Mouse (Mus musculus): ENCODE results near the gene Synrg.

Gene Synrg

DNA sequence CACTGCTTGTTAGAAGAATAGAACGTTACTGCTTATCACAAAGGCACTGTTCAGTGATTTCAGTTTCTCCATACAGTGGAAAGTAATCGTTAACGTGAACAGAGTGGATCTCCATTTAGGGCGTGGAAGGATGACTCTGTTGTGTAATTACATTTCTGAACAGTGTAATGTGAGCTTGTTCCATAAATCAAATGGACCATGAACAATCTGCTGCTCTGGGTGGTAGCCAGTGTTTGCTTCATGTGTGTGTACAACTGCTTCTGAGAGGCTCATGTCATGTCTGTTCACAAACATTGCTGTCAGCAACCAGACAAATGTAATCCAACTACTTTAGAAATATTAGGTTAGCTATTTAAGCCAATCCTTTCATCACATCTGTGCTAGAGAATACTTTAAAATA is 27.5 kb downstream of the Synrg start:
- no peak for DNase-seq

DNA sequence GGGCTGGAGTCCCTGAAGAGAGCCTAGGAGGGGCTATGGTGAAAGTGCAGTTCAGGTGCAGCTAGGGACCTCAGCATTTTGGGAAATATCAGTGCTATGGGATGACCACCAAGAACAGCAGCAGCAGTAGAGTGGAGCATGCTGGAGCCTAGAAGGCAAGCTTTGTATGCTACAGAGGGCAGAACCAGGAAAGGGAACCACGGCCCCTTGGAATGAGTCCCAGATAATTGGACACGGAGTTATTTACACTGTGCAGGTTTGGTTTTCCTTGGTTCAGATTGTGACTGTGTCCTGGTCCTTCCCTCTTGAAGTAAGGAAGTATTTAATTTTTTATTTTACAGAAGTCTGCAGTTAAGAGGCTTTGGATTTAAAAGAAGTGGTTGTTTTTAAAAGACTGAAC is 29.2 kb downstream of the Synrg start:
- DNase-seq = peak in 1 of 2 experiments; percentile 51

DNA sequence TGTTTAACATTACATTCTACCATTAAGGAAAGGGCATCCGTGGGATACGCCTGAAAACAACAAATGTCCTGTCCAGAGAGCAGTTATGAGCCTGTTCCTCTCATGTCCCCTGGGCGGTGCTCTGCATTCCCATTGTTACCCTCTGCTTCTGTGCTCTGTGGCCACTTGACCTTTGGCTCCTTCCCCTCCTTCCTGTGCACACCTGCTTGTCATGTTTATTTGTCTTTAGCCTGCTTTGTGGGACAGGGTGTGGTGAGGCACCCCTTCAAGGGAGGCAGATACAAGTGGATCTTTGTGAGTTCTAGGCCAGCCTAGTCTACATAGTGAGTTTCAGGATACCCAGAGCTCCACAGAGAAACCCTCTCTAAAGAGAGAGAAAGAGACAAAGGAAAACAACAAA is 30.3 kb downstream of the Synrg start:
- no peak for DNase-seq

DNA sequence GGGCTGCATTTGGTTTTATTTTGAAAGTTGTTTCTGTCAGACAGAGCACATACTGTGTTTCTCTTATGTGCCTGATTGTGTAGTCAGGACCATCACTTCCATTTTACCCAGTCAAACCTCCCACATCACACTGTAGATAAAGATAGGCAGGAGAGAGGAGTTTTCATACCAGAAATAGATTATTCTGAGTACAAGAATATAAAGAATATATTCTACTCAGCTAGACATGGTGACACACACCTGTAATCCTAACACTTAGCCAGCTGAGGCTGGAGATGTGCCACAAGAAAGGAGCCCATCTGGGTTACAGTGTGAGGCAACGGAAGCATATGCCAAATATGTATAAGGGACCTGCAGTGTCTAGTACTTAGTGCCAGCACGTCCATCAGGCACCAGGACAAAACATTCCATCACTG is 31.3 kb downstream of the Synrg start:
- DNase-seq = no peak

DNA sequence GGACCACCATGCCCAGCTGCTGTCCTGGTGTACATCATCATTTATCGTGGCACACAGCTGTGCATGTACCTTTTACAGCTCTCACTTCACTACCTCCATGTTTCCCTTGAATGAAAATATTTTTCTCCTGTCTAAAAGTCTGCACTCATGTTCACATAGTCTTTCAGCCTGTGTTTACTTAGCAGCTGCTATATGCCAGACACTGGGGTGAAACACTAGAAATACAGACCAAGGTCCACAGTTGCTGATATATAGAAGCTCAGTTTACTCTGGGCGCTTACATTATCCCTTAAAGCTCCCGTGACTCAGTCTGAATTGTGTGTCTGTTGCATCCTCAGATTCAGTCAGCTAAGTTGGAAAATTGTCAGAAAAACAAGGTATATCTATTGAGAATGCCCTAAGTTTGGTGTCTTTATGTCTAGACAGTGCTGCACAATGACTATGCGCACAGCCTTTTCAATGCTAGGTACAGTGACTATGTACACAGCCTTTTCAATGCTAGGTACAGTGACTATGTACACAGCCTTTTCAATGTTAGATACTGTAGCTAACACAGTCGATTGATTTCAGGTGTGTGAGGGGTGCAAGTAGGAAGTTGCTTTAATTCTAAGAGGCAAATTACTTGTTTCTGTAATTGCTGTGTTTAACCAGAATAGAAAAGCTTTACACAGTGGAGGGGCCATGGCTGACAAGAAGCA is 33.1 kb downstream of the Synrg start:
- no peak for DNase-seq

DNA sequence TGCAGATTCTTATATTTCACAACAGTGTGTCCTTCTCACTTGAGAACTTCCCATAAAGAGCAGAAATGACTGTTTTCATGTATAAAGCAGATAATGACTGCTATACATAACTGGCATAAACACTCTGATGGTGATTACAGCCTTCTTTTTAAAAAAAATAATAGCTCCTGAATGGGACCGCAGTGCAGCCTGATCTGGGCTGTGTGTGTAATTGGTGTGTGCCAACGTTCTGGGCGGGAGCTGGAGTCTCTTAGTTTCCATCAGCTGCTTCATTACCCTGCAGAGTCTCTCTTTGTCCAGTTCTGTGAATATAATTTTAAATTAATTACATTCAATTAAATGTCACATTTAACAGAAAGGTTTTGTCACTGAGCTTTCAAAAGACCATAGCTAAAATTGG is 34.8 kb downstream of the Synrg start:
- DNase-seq = no peak

DNA sequence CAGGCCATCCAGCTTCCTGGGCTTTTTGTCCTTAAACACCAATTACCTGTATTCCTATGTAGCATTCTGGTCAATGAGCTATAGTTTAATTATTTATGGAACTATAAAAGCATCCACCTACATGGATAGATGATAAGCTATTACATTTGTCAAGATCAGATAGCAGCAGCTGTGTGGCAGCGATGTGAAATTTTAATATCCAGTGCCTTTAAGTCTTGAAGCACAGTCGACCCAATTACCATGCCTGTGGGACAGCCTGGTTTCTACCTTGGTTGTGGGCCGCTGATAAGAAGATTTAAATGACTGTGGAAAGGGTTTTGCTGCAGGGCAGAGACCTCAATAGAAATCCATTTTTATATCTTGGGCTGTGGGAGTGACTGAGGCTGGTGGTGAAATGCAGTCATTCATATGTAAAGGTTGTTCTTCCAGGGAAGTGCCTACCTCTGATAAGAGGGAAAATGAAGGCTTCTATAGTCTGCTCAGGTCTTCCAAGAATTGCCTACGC is 35.2 kb downstream of the Synrg start:
- DNase-seq = no peak

DNA sequence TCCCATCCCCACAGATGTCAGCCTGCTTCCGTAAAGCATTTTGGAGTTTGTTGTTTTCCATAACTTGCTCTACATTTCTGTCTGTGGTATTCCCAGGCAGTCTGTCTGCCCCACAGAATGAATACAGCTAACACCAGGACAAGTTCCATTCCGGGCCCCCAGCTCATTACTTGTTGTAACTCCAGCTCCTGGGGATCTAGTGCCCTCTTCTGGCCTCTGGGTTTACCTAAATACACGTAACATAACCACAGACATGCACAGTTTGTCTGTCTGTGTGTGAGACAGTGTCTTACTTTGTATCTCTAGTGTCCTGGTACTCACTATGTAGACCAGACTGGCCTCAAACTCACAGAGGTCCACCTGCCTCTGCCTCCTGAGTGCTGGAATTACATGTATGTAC is 37.0 kb downstream of the Synrg start:
- DNase-seq = no peak

DNA sequence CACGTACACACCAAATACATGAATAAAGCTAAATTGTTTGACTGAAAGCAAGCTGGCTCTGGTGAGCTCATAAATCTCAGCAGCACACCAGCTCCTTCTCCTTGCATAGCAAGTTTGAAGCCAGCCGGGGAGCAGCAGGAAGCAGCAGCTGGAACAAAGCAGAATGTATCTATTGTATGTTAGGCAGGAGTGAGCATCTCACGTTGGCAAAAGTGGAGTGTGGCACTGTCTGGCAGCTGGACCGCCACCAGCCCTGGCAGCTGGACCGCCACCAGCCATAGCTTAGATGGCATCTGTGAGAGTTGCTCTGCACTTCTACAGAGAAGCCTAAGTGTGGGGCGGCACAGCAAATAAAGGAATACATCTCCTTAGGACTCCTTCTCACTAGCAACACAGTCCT is 39.8 kb downstream of the Synrg start:
- DNase-seq = no peak

DNA sequence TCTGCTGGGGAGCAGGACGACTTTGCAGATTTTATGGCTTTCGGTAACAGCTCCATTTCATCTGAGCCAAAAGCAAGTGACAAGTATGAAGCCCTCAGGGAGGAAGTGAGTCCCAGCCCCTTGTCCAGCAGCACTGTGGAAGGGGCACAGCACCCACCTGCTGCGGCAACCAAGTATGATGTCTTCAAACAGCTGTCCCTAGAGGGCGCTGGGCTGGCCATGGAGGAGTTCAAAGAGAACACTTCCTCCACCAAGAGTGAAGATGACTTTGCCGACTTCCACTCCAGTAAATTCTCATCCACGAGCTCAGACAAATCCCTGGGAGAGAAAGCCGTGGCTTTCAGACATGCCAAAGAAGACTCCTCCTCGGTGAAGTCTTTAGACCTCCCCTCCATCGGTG is 44.8 kb downstream of the Synrg start:
- no peak for DNase-seq

DNA sequence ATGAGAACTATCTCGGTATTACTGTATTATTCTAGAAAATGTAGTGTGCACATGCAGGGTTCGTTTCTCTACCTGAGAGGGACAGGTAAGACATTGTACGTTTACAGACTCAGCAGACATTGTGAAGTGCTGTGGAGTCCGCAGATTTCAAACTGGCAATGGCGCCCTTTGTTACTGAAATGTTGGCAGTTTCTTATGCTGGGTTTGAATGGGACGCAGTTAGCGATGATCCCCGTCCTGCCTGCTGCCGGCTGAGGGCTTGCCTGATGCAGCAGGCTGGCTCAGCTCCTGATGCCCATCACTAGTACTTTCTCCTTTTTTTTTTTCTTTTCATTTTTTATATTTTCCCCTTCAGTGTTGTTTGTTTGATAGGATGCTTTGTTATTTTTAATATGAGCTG is 46.2 kb downstream of the Synrg start:
- no peak for DNase-seq

DNA sequence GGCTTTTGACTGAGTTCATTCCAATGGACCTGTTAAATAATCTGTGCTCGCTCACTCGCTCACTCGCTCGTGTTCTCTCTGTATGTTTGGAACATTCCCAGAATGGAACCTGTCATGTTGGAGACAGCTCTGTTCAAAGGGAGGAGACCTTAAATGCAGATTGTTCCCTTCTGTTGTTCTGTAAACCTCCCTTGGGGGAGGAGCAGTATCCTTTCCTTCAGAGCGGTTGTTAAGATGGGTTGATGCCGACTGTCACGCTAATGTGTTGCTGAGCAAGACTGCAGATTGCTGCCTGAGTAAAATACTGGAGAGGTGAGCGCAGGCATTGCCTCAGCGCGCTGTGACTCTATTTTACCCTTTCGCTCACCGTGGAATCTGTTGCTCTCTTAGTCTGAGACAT is 46.8 kb downstream of the Synrg start:
- DNase-seq = no peak

DNA sequence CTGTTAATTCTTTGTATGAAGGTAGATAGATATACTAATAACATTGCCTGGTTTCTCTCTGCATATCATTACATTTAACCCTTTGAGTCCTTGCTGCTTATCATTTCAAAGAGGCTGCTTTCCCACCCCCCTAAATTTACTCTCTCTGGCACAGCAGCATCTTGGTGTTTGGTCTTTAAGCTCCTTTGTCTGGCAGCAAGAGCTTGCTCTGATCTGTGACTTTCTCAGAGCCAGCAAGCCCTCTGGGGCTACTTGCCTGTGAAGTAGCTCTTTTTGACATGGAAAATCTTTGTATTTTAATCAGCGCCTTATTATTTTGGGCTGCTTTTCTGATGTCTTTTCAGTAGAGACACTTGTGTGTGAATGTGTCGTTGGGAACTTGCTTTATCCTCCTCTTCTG is 47.3 kb downstream of the Synrg start:
- DNase-seq = no peak

DNA sequence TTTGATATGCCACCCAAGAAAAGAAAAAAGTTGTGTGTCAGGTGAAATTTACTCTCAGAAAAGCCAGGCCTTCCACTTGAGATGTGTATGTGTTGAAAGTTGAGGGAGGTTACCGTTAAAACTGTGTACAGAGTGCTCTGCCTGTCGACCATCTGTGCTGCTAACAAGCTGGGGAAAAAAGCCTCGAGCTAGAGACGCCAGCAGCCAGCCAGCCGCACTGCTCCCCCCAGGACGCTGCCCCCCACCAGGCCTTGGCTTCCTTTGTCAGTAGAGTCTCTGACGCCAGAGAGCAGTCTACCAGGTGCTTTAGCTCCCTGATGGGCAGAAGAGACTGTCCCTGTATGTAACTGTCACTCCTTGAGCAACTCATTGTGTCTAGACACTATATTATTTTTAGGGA is 48.9 kb downstream of the Synrg start:
- no peak for DNase-seq

DNA sequence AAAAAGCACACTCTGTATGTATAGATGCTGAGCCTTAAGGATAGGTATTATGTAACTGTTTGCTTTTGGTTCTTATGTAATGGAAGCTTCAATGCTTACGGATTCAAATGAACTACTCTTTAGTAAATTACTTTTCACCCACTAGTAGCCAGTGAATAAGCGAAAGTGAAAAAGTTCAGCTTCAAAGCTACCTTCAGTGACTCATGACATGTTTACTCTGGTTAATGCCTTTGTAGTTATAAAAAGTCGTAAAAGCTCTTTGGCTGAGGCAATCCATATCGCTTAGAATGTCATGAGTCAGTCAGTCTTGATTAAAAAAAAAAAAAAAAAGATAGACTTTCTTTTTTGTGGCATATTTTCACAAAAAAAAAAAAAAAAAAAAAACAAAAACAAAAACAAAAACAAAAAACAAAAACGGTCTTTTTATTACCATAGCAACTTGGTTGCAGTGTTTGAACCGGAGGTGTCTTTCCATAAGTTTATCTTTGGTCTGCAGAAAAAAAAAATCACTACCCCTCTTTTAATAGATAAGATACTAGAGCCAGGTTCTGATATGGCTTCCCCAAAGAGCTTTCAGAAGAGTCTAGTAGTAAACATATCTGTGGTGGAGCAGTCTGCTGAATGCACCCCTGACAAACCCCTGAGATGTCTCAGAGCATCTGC is 52.0 kb downstream of the Synrg start:
- DNase-seq = no peak

DNA sequence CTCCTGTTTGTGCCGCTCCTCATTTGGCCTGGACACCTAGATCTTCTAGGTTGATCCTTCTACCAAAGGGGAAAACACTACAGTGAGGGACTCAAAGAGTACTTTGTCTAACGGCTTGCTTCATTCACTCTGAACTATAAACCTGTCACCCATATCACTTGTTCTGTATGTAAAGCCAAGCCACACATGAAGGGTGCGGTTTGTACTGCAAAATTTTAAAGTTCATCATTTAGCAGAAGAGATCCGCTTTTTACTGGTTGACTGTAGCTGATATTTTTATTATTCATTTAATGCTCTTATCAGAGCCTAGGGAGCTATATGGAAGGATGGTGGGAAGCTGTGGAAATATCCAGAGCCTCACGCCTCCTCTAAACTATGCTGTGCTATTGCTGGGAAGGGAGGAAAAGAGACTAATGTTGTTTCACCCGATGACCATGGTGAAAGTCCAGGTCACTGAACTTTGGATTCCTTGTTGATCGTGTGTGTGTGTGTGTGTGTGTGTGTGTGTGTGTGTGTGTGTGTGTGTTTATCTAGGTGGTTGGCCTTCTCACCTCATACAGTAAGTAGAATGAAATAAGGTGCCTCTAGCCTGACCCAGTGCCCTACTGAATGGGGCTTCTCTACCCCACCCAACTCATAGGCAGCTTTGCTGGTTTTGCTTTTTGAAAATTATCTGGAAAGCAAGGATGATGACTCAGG is 52.7 kb downstream of the Synrg start:
- no peak for DNase-seq

DNA sequence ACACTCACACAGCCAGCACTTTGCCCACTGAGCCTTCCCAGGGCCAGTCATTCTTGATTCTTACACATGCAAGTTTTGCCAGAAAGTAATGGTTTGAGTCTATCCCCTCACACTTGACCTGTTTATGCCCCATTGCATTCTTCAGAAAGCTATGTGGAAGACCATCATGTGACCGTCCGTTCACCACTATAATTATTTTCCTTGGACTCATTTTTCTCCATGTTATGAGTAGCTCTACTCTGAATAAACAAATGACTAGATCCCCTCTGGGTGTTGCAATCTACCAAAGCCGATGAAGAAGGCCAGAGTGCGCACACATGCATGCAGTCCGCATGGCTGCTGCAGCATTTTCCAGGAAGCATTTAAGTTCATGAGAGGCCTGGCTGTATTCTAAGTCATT is 63.0 kb downstream of the Synrg start:
- no peak for DNase-seq

DNA sequence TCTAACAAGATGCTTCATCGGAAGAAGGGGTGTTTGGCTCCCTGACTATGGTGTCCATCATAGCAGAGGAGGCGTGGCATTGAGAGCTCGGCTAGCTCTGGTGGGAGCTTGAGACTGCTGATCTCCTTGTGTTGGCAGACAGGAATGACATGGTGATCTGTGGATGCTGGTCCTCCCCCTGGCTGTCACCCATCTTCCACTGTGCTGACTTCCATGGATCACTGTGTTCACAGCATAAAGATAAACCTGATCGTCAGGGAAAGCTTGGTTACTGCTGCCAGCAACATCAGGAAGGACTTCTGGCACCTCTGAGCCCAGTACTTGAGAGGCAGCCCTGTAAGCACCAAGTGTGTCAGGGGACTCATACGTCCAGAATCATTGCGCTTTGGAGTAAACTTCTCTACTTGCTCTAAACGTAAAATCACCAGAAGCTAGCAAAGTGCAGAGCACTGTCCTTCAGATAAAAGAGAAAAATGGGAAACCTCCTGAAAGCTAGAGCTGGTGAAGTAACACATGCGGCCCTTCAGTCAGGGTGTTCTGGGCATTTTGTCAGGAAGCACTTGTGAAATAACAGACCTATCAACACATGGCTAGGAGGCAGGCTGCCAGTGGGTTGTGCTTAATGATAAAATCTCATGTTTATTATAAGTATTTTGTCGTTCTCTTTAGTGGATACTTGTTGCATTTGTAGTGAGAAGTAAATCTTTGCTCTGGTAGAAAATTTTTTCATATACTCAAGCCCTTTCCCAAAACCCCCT is 64.2 kb downstream of the Synrg start:
- DNase-seq = peak; percentile 61 to 69

DNA sequence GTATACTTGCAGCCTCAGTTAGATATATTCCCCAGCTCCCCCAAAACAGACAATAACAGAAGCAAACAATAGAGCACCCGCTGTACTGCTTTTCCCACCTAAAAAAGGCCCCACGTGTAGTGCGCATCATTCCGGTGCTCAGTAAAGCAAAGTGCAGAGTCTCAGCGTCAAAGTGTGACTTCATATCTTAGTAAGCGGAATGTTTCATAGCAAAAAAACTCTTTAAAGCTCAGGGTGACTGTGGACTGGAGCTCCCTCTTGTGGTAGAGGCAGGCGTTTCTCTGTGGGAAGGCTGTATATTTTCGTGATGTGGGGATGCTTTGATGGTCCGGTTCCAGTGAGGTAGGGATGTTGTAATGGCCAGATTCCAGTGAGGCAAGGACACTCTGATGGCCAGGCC is 67.7 kb downstream of the Synrg start:
- peak in 1 of 2 experiments; percentile 60 for DNase-seq

DNA sequence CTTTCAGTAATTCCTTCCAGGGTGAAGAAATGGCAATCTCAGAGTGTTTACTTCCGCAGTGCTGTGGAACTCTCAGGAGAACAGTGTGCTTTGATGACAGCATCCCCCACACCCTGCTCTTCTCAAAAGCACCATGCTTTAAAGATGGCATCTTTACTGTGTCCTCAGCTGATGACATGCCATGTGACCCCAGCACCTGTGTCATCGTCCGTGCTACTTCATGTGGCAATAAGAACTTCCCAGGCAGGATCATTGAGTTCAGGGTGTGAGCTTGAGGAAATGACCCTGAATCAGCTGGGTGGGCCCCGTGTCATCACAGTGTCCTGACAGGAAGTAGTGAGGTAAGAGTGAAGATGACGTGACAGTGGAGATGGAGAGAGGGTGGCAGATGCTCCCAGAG is 68.3 kb downstream of the Synrg start:
- DNase-seq = no peak

DNA sequence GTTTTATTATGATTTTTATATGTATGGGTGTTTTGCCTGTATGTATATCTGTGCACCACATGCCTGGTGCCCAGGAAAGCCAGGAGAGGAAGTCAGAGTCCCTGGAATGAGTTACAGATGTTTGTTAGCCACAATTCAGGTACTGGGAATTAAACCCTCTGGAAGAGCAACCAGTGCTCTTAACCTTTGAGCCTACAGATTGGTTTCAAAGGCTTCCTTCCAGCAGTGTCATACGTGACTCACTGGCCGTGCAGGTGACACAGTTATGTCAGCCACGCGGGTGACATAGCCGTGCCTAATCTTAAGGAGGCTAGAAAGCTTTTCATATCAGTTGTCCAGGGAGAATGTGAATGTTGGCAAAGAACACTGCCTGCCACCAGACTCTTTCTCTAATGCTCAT is 69.4 kb downstream of the Synrg start:
- DNase-seq = no peak

DNA sequence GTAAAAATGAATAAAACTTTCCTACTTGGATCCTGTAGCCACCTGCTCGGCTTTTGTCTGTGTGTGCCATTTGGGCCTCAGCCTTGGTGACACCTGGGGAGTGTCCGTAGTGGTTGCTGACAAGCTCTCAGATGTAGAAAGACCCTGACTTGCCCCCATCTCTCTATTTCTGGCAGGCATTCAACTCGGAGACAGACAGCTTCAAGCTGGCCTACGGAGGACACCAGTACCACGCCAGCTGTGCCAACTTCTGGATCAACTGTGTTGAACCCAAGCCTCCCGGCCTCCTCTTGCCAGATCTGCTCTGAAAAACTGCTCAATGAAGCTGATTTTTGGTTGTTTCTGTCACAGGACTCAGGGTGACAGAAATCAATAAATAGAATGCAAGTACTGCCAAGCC is 76.4 kb downstream of the Synrg start:
- peak; percentile 50 to 75 for DNase-seq
